Mouse (Mus musculus): Measurements from ENCODE around the gene Cyp3a41b. TPM values are rescaled to one million over a fixed set of nuclear protein-coding genes. Genes with fewer than 3 reads are reported as not detected.
"Not testable (repeated sequence)": the region's sequence is repeated elsewhere in the genome, so short reads cannot be mapped to it uniquely, and the experiment has no call there.

The Cyp3a41b gene
- polyA plus RNA-seq (2015; fragmentation: Nextera tagmentation; extraction: Ambion mirVana), result not detected in 2 replicates

DNA sequence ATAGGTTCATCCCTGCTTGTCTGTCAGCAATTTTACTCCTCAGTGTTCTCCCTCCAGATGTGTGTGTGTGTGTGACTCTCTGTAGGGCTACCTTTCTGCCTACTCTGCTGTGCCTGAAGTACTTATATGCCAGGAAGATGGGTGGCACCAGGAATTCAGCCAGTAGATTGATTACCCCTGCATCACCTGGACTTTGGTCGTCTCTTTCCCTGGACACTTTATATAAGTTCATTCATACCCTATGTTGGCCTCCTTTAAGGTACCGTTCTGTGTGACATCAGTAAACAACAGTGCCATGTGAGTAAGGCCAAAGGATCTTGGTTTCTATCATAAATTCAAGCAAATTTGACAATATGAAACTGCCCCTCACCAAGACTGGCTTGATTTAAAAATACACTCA is at the start of gene Cyp3a41b:
Cyp3a41b (minus strand) TSS at position 101 of the 400 bp plus-strand sequence.
- ATAC-seq (ENCODE audit: low read depth); H3K9ac ChIP-seq (ENCODE audit: low read depth, low read length); H3K36me3 ChIP-seq (ENCODE audit: control insufficient read depth, insufficient read depth); H3K4me2 ChIP-seq (ENCODE audit: low read depth, low read length); H3K4me1 ChIP-seq (ENCODE audit: control insufficient read depth, low read depth, low read length); H3K4me3 ChIP-seq (ENCODE audit: low read depth, low read length); H3K9me3 ChIP-seq (replicated peaks; ENCODE audit: control insufficient read depth, low read length); H3K27ac ChIP-seq (ENCODE audit: low read length); H3K27me3 ChIP-seq (ENCODE audit: control insufficient read depth, insufficient read depth, low read depth, low read length): not testable (repeated sequence)
- WGBS (ENCODE audit: insufficient replicate concordance), result 31% methylated on average over 1 of the region's 2 CpGs

DNA sequence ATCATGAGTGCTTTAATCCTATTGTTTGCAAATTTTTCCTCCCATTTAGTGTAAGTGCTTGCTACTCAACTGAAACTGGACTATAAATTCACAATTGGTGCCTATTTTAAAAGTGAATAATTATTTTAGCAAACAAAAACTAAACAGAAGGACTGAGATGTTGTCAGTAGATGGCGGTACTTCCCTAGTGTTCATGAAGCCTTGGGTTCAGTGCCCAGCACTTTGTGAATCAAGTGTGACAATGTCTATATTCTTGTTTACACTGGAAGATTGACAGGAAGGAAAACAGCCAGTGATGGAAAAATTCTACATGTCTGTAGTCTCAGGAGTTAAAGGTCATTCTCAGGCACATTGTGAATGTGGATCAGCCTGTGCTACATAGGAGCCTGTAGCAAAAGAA is 47.8 kb upstream of the Cyp3a41b start:
- not testable (repeated sequence) for H3K27ac ChIP-seq (ENCODE audit: low read length); H3K27me3 ChIP-seq (ENCODE audit: control insufficient read depth, insufficient read depth, low read depth, low read length); H3K36me3 ChIP-seq (ENCODE audit: control insufficient read depth, insufficient read depth); H3K4me1 ChIP-seq (ENCODE audit: control insufficient read depth, low read depth, low read length); H3K9me3 ChIP-seq (replicated peaks; ENCODE audit: control insufficient read depth, low read length); H3K4me2 ChIP-seq (ENCODE audit: low read depth, low read length); ATAC-seq (ENCODE audit: low read depth); H3K9ac ChIP-seq (ENCODE audit: low read depth, low read length); H3K4me3 ChIP-seq (ENCODE audit: low read depth, low read length)
- 74% methylated on average over 1 of the region's 1 CpGs for WGBS (ENCODE audit: insufficient replicate concordance)

- not testable (repeated sequence) for H3K9ac ChIP-seq (ENCODE audit: low read depth, low read length); H3K4me1 ChIP-seq (ENCODE audit: control insufficient read depth, low read depth, low read length); H3K36me3 ChIP-seq (ENCODE audit: control insufficient read depth, insufficient read depth); H3K4me3 ChIP-seq (ENCODE audit: low read depth, low read length); H3K27ac ChIP-seq (ENCODE audit: low read length); H3K9me3 ChIP-seq (replicated peaks; ENCODE audit: control insufficient read depth, low read length); ATAC-seq (ENCODE audit: low read depth); H3K27me3 ChIP-seq (ENCODE audit: control insufficient read depth, insufficient read depth, low read depth, low read length); H3K4me2 ChIP-seq (ENCODE audit: low read depth, low read length)
- WGBS (ENCODE audit: insufficient replicate concordance), result 29% methylated on average over 1 of the region's 1 CpGs
These were observed 20.4 kb upstream of the Cyp3a41b start for GRCm38 (mm10) chr5:145604891-145605290.

DNA sequence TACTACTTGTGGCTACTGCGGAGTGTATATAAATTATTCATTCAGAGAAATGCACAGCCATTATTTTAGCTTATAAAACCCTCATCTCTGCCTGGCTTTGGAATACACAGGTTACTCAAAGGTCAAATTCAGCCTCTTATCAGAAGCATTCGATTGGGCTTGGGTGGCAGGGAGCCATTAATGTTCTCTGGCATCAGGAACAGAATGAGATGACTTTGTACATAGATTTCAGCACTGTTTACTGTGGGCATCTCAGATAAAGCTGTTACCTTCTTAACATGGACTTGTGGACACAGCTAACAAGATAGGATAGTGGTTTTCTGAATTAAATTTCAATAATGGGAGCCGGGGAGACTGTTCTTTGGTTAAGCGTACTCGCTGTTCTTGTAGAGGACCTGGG is 13.3 kb upstream of the Cyp3a41b start:
- H3K9ac ChIP-seq (ENCODE audit: low read depth, low read length); H3K27me3 ChIP-seq (ENCODE audit: control insufficient read depth, insufficient read depth, low read depth, low read length); ATAC-seq (ENCODE audit: low read depth); H3K36me3 ChIP-seq (ENCODE audit: control insufficient read depth, insufficient read depth); H3K27ac ChIP-seq (ENCODE audit: low read length); H3K4me3 ChIP-seq (ENCODE audit: low read depth, low read length); H3K4me2 ChIP-seq (ENCODE audit: low read depth, low read length); H3K4me1 ChIP-seq (ENCODE audit: control insufficient read depth, low read depth, low read length); H3K9me3 ChIP-seq (replicated peaks; ENCODE audit: control insufficient read depth, low read length): not testable (repeated sequence)
- WGBS (ENCODE audit: insufficient replicate concordance), result 58% methylated on average over 5 of the region's 5 CpGs

DNA sequence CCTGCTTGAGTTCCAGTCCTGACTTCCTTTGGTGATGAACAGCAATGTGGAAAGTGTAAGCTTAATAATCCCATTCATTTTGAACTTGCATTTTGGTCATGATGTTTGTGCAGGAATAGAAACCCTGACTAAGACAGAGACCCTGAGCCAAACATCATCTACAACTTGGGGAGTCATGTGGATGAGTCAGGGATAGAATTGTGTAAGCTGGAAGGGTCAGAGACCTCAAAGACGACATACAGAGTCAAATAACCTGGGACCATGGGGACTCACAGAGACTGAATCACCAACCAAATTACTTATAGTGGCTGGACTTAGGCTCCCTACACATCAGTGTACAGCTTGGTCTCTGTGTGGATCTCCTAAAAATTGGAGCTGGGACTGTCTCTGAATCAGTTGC is 7.2 kb downstream of the Cyp3a41b start:
- H3K9ac ChIP-seq (ENCODE audit: low read depth, low read length); H3K27me3 ChIP-seq (ENCODE audit: control insufficient read depth, insufficient read depth, low read depth, low read length); H3K36me3 ChIP-seq (ENCODE audit: control insufficient read depth, insufficient read depth); H3K4me2 ChIP-seq (ENCODE audit: low read depth, low read length); ATAC-seq (ENCODE audit: low read depth); H3K4me3 ChIP-seq (ENCODE audit: low read depth, low read length); H3K9me3 ChIP-seq (replicated peaks; ENCODE audit: control insufficient read depth, low read length); H3K27ac ChIP-seq (ENCODE audit: low read length); H3K4me1 ChIP-seq (ENCODE audit: control insufficient read depth, low read depth, low read length): not testable (repeated sequence)
- 50% methylated on average over 1 of the region's 1 CpGs for WGBS (ENCODE audit: insufficient replicate concordance)

GRCm38 (mm10) chr5:145575660-145576059 is 8.9 kb downstream of the Cyp3a41b start:
- 64% methylated on average over 4 of the region's 4 CpGs for WGBS (ENCODE audit: insufficient replicate concordance)
- not testable (repeated sequence) for H3K27me3 ChIP-seq (ENCODE audit: control insufficient read depth, insufficient read depth, low read depth, low read length); H3K27ac ChIP-seq (ENCODE audit: low read length); H3K4me1 ChIP-seq (ENCODE audit: control insufficient read depth, low read depth, low read length); H3K9ac ChIP-seq (ENCODE audit: low read depth, low read length); H3K9me3 ChIP-seq (replicated peaks; ENCODE audit: control insufficient read depth, low read length); ATAC-seq (ENCODE audit: low read depth); H3K4me2 ChIP-seq (ENCODE audit: low read depth, low read length); H3K36me3 ChIP-seq (ENCODE audit: control insufficient read depth, insufficient read depth); H3K4me3 ChIP-seq (ENCODE audit: low read depth, low read length)

- not testable (repeated sequence) for H3K27me3 ChIP-seq (ENCODE audit: control insufficient read depth, insufficient read depth, low read depth, low read length); H3K27ac ChIP-seq (ENCODE audit: low read length); H3K4me2 ChIP-seq (ENCODE audit: low read depth, low read length); H3K36me3 ChIP-seq (ENCODE audit: control insufficient read depth, insufficient read depth); H3K9ac ChIP-seq (ENCODE audit: low read depth, low read length); H3K9me3 ChIP-seq (replicated peaks; ENCODE audit: control insufficient read depth, low read length); H3K4me1 ChIP-seq (ENCODE audit: control insufficient read depth, low read depth, low read length); H3K4me3 ChIP-seq (ENCODE audit: low read depth, low read length)
- ATAC-seq (ENCODE audit: low read depth), result peak; percentile 51
- 44% methylated on average over 2 of the region's 2 CpGs for WGBS (ENCODE audit: insufficient replicate concordance)
These were observed 12.6 kb downstream of the Cyp3a41b start for GRCm38 (mm10) chr5:145571922-145572321.

Other genes starting within 250 kb of the Cyp3a41b start
- gene Cyp3a57, start 239.5 kb downstream of the Cyp3a41b start, polyA plus RNA-seq (2015; fragmentation: Nextera tagmentation; extraction: Ambion mirVana), result 0.12 and 0.13 TPM in 2 replicates
- gene Cyp3a16, start 115.0 kb downstream of the Cyp3a41b start, polyA plus RNA-seq (2015; fragmentation: Nextera tagmentation; extraction: Ambion mirVana), result 7.6 and 7.9 TPM in 2 replicates
- 0.26 and 0.34 TPM in 2 replicates for gene Cyp3a41a, start 135.4 kb upstream of the Cyp3a41b start, polyA plus RNA-seq (2015; fragmentation: Nextera tagmentation; extraction: Ambion mirVana)
- gene Cyp3a44, start 221.1 kb upstream of the Cyp3a41b start, polyA plus RNA-seq (2015; fragmentation: Nextera tagmentation; extraction: Ambion mirVana), result 0.47 and 0.59 TPM in 2 replicates